Mouse (Mus musculus): ENCODE results near the gene Sf3b3. TPM values are rescaled to one million over a fixed set of nuclear protein-coding genes. Genes with fewer than 3 reads are reported as not detected.
"Not testable (repeated sequence)": the region's sequence is repeated elsewhere in the genome, so short reads cannot be mapped to it uniquely, and the experiment has no call there.

Sf3b3 gene
- polyA plus RNA-seq, 1 experiment from 2014 or later, result 127 TPM

- H3K4me3 ChIP-seq, result no peak overlapping the region
- no peak overlapping the region for H3K9ac ChIP-seq
- H3K36me3 ChIP-seq, result no peaks in the 10 kb centered on the region
- peaks cover 13% of the 10 kb centered on the region; the same call in 1 of the 2 replicates for H3K27me3 ChIP-seq (replicated peaks)
- H3K4me1 ChIP-seq, result no peaks in the 10 kb centered on the region
- 83% methylated on average over 8 of the region's 8 CpGs for WGBS (ENCODE audit: insufficient replicate concordance)
- peaks cover 4% of the 10 kb centered on the region; the same call in 1 of the 2 replicates for H3K9me3 ChIP-seq (replicated peaks)
- ATAC-seq, result no peak
- no peak overlapping the region for H3K4me2 ChIP-seq
- no peak overlapping the region for H3K27ac ChIP-seq
Observed at GRCm38 (mm10) chr8:110797086-110797485, 49.5 kb downstream of the Sf3b3 start.

DNA sequence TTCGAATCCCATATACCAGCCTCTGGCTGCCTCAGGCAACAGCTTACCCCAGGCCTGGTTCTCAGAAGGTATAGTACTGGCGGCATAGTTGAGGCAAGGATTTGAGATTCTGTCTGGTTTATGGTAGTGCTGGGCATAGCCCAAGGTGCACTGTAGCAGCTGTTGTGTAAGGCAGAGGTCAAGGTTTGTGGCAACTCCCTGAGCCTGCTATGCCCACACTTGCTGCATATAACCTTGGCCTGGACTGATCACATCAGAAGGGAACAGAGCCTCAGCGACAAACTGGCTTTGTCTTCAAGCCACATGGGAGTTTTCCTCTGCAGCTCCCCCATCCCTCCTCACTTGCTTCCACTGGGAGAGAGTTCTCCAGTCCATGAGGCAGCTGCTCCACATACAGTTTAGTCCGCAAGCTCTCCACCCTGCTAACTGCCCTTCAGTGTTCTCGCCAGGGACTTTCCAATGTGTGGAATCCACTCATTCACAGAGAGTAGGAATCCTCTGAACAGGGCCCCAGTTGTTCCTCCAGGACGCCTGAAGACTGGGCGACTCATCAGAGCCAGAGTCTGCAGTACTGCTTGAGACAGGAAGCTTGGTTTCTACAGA, 52.1 kb downstream of the Sf3b3 start:
- H3K27ac ChIP-seq, result no peak overlapping the region
- no peak overlapping the region for H3K4me3 ChIP-seq
- peaks cover 4% of the 10 kb centered on the region; the same call in 1 of the 2 replicates for H3K9me3 ChIP-seq (replicated peaks)
- H3K36me3 ChIP-seq, result no peaks in the 10 kb centered on the region
- no peak overlapping the region for H3K4me2 ChIP-seq
- H3K9ac ChIP-seq, result no peak overlapping the region
- ATAC-seq, result no peak
- 66% methylated on average over 7 of the region's 7 CpGs for WGBS (ENCODE audit: insufficient replicate concordance)
- peaks cover 26% of the 10 kb centered on the region for H3K27me3 ChIP-seq (replicated peaks)
- H3K4me1 ChIP-seq, result no peaks in the 10 kb centered on the region

GRCm38 (mm10) chr8:110793936-110794335, 52.7 kb downstream of the Sf3b3 start:
- Histone ChIP-seq H3K36me3 (no peaks in the 10 kb centered on the region), H3K27me3 (replicated peaks) (peaks cover 32% of the 10 kb centered on the region), H3K4me2 (no peak overlapping the region), H3K9me3 (replicated peaks) (peaks cover 4% of the 10 kb centered on the region; the same call in 1 of the 2 replicates), H3K4me1 (no peaks in the 10 kb centered on the region), H3K27ac (no peak overlapping the region), H3K4me3 (no peak overlapping the region), H3K9ac (no peak overlapping the region)
- 82% methylated on average over 9 of the region's 9 CpGs for WGBS (ENCODE audit: insufficient replicate concordance)
- no peak for ATAC-seq

- no peaks in the 10 kb centered on the region for H3K36me3 ChIP-seq
- H3K9me3 ChIP-seq (replicated peaks), result peaks cover 4% of the 10 kb centered on the region; the same call in 1 of the 2 replicates
- H3K4me2 ChIP-seq, result no peak overlapping the region
- ATAC-seq, result no peak
- no peak overlapping the region for H3K4me3 ChIP-seq
- no peak overlapping the region for H3K27ac ChIP-seq
- no peak overlapping the region for H3K9ac ChIP-seq
- peaks cover 34% of the 10 kb centered on the region for H3K27me3 ChIP-seq (replicated peaks)
- 65% methylated on average over 9 of the region's 9 CpGs for WGBS (ENCODE audit: insufficient replicate concordance)
- H3K4me1 ChIP-seq, result no peaks in the 10 kb centered on the region
Observed at GRCm38 (mm10) chr8:110793511-110793910, 53.1 kb downstream of the Sf3b3 start.

- H3K4me2 ChIP-seq, result no peak overlapping the region
- H3K9ac ChIP-seq, result no peak overlapping the region
- WGBS (ENCODE audit: insufficient replicate concordance), result 64% methylated on average over 11 of the region's 11 CpGs
Observed at GRCm38 (mm10) chr8:110792574-110793200, 53.9 kb downstream of the Sf3b3 start.

DNA sequence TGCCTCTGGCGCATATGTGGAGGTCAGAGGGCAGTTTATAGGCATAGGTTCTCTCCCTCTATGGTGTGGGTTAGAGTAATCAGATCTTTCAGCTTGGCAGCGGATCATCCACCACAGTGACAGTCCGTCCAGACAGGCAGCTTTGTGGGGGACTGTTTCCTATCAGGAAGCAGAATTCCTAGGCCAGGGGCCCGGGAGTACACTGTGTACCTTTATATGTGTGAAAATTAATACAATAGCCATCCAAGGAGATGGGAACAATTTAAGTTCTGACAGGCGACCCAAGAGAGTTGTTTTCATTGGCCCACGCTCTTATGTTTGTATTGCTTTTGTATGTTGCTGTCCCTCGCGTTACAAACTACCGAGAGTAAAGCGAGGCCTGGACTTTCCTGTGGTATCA, 55.4 kb downstream of the Sf3b3 start:
- WGBS (ENCODE audit: insufficient replicate concordance), result 60% methylated on average over 10 of the region's 10 CpGs
- Histone ChIP-seq H3K4me2 (no peak overlapping the region), H3K9ac (no peak overlapping the region), H3K9me3 (replicated peaks) (peaks cover 4% of the 10 kb centered on the region; the same call in 1 of the 2 replicates), H3K27me3 (replicated peaks) (peaks cover 34% of the 10 kb centered on the region), H3K36me3 (no peaks in the 10 kb centered on the region), H3K27ac (no peak overlapping the region), H3K4me3 (no peak overlapping the region), H3K4me1 (no peaks in the 10 kb centered on the region)
- no peak for ATAC-seq

More at GRCm38 (mm10) chr8:110792574-110793200, 53.9 kb downstream of the Sf3b3 start:
- H3K36me3 ChIP-seq, result no peaks in the 10 kb centered on the region
- peaks cover 4% of the 10 kb centered on the region; the same call in 1 of the 2 replicates for H3K9me3 ChIP-seq (replicated peaks)
- H3K27ac ChIP-seq, result no peak overlapping the region
- ATAC-seq, result no peak
- no peaks in the 10 kb centered on the region for H3K4me1 ChIP-seq
- H3K27me3 ChIP-seq (replicated peaks), result peaks cover 34% of the 10 kb centered on the region
- no peak overlapping the region for H3K4me3 ChIP-seq

GRCm38 (mm10) chr8:110790270-110790669, 56.3 kb downstream of the Sf3b3 start:
- ATAC-seq, result 0 out of 2 replicates have a peak, but pooled peaks have one; percentile 25
- no peak overlapping the region for H3K4me3 ChIP-seq
- H3K4me1 ChIP-seq, result no peaks in the 10 kb centered on the region
- no peak overlapping the region for H3K4me2 ChIP-seq
- H3K9me3 ChIP-seq (replicated peaks), result no peaks in the 10 kb centered on the region
- no peak overlapping the region for H3K27ac ChIP-seq
- no peaks in the 10 kb centered on the region for H3K36me3 ChIP-seq
- no peak overlapping the region for H3K9ac ChIP-seq
- H3K27me3 ChIP-seq (replicated peaks), result peaks cover 34% of the 10 kb centered on the region
- 34% methylated on average over 6 of the region's 6 CpGs for WGBS (ENCODE audit: insufficient replicate concordance)

- no peaks in the 10 kb centered on the region for H3K9me3 ChIP-seq (replicated peaks)
- no peak for ATAC-seq
- H3K36me3 ChIP-seq, result no peaks in the 10 kb centered on the region
- no peak overlapping the region for H3K9ac ChIP-seq
- H3K4me1 ChIP-seq, result no peaks in the 10 kb centered on the region
- H3K27me3 ChIP-seq (replicated peaks), result peaks cover 34% of the 10 kb centered on the region
- no peak overlapping the region for H3K27ac ChIP-seq
- H3K4me3 ChIP-seq, result no peak overlapping the region
- no peak overlapping the region for H3K4me2 ChIP-seq
- 48% methylated on average over 12 of the region's 12 CpGs for WGBS (ENCODE audit: insufficient replicate concordance)
Observed at GRCm38 (mm10) chr8:110789571-110789970, 57.0 kb downstream of the Sf3b3 start.

GRCm38 (mm10) chr8:110788981-110789380, 57.6 kb downstream of the Sf3b3 start:
- Histone ChIP-seq H3K9ac (no peak overlapping the region), H3K36me3 (no peaks in the 10 kb centered on the region), H3K4me2 (no peak overlapping the region), H3K27ac (no peak overlapping the region), H3K9me3 (replicated peaks) (no peaks in the 10 kb centered on the region), H3K4me3 (no peak overlapping the region), H3K4me1 (no peaks in the 10 kb centered on the region), H3K27me3 (replicated peaks) (peaks cover 30% of the 10 kb centered on the region)
- 48% methylated on average over 12 of the region's 12 CpGs for WGBS (ENCODE audit: insufficient replicate concordance)
- ATAC-seq, result no peak

DNA sequence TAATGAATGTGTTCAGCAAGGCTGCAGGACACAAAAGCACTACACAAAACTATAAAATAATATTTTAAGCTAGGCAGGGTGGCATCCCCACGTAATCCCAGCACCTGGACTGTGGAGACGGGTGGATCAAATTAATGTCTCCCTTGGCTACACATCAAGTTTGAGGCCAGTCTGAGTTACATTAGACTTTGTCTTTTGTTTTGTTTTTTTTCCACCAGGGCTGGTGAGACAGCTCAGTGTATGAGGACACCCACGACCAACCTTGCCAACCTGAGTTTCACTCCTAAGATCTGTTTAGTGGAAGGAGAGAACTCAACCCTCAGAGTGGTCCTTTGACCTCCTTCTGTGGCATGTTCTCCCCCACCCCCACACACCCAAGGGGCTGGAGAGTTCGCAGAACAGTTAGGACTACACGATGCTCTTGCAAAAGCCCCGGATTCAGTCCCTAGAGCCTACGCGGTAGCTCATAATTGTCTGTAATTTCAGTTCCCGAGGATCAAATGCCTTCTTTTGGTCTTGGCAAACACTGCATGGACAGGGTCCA, 59.1 kb downstream of the Sf3b3 start:
- Histone ChIP-seq H3K9ac (no peak overlapping the region), H3K4me2 (no peak overlapping the region), H3K27me3 (replicated peaks) (peaks cover 21% of the 10 kb centered on the region), H3K9me3 (replicated peaks) (no peaks in the 10 kb centered on the region), H3K4me1 (no peaks in the 10 kb centered on the region), H3K4me3 (no peak overlapping the region), H3K36me3 (no peaks in the 10 kb centered on the region), H3K27ac (no peak overlapping the region)
- WGBS (ENCODE audit: insufficient replicate concordance), result 75% methylated on average over 9 of the region's 9 CpGs
- no peak for ATAC-seq

DNA sequence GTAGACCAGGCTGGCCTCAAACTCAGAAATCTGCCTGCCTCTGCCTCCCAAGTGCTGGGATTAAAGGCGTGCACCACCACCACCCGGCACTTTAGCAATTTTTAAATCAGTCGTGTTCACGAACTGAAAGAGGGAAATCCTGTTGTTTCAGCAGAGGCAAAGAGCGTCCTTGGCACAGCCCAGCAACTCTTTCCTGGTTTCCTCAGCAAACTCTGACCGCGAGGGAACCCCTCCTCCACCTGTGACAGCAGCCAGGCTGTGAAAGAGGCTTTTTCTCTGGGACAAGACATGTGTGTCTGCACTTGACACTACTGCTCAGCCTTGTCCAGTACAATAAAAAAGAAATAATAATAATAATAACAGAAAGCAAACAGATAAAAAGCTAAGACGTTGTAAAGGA, 59.7 kb downstream of the Sf3b3 start:
- Histone ChIP-seq H3K9me3 (replicated peaks) (no peaks in the 10 kb centered on the region), H3K9ac (no peak overlapping the region), H3K27me3 (replicated peaks) (peaks cover 21% of the 10 kb centered on the region), H3K4me2 (no peak overlapping the region), H3K36me3 (no peaks in the 10 kb centered on the region), H3K27ac (no peak overlapping the region), H3K4me1 (no peaks in the 10 kb centered on the region), H3K4me3 (no peak overlapping the region)
- no peak for ATAC-seq
- WGBS (ENCODE audit: insufficient replicate concordance), result 67% methylated on average over 8 of the region's 8 CpGs

DNA sequence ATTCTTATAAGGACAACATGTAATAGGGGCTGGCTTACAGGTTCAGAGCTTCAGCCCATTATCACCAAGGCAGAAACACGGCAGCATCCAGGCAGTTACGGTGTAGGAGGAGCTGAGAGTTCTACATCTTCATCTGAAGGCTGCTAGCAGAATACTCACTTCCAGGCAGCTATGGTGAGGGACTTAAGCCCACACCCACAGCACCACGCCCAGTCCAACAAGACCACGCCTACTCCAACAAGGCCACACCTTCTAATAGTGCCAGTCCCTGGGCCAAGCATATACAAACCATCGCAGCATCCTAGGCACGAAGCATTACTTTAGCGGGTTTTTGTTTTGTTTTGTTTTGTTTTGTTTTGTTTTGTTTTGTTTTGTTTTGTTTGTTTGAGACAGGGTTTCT, 60.1 kb downstream of the Sf3b3 start:
- not testable (repeated sequence) for H3K4me3 ChIP-seq; H3K4me2 ChIP-seq; H3K36me3 ChIP-seq; H3K9ac ChIP-seq; H3K27ac ChIP-seq; H3K9me3 ChIP-seq (replicated peaks); H3K4me1 ChIP-seq
- WGBS (ENCODE audit: insufficient replicate concordance), result 53% methylated on average over 7 of the region's 7 CpGs
- ATAC-seq, result peak; percentile 66
- H3K27me3 ChIP-seq (replicated peaks), result peaks cover 21% of the 10 kb centered on the region

Data from liver, embryonic 12.5 days (tissue).